Mouse (Mus musculus) adrenal gland, adult 2 months (tissue): ENCODE measurements around the gene Nox4. TPM values are rescaled to one million over a fixed set of nuclear protein-coding genes. Genes with fewer than 3 reads are reported as not detected.

ENCODE experiments used
- DNase-seq: peaks from one replicate; pipeline ENCODE4 v3.0.0; 2021
- long read RNA-seq: library from polyadenylated mRNA; stranded (forward); transcript quantifications from one replicate; pipeline ENCODE4 v2.0.0, GENCODE M21; 2021
- polyA plus RNA-seq: library from polyadenylated mRNA; depleted of rRNA; stranded (reverse); fragments of >200 nt; gene quantifications from 2 replicates; pipeline ENCODE4 v1.2.3, GENCODE M21; 2012; rRNA removed
- total RNA-seq, 2 experiments: library from RNA; stranded (reverse); gene quantifications; 2 replicates each; pipeline ENCODE4 v1.2.3; 2021

Nox4 gene
- total RNA-seq, result 1 to 10 TPM in 1 of 2 experiments, under 1 TPM in 1; 0.86 to 2.2 TPM
- 3.8 and 5.5 TPM in 2 replicates for polyA plus RNA-seq
- long read RNA-seq, partial matches to known transcripts, result 1 of 1 reads
- long read RNA-seq, other reads (novel, unspliced or antisense), result 0 of 1 reads

DNA sequence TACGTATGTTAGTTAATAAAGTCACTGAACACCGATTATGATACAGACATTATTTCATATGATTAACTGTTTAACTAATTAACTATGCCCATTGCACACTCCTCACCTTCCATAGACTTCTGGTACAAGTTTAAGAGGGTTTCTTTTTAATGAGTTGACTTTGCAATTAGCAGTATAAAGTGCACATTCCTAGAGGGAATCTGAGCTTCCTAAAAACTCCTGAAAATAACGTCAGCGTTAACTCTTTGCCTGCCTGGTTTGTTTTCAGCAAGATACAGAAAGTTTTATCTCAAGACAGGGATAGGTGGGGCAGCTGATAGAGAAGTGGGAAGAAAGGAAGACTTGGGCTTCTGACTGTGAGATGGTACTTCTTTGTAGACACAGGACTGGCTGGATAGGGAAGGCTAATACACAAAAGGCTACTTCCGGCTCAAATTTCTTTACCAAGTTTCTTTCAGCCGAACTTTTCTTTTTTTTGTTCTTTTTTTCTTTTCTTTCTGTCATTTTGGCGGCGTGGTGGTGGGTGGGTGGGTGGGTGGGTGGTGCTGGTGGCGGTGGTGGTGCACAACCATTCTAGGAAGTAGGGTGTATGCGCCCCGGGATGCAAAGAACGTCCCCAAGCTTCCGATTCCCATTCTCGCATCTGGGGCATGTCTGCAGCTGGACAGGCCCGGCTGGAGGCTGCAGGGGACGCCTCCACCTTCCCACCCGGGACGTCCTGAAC is at the start of gene Nox4:
Gene Nox4, plus strand, starts transcription at position 241 of the 724 bp plus-strand sequence.
- DNase-seq, result no peak

DNA sequence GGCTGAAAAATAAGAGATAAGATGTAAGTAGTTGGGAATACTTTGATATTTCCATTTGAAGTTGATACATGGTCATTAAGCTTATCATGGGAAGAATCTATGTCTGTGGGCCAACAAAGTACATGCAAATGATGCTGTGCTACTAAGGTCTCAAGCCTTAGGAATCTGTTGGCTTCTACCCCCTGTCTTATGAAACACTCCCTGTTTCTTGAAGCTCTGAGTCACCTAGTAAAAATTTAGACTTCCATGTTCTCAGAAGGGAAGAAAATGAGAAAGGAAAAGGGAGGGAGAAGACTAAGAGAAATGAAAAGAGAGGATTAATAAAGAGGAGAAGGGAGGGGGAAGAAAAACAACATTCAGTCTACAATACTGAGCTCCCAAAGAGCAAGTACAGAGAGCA is 41.1 kb upstream of the Nox4 start:
- no peak for DNase-seq

DNA sequence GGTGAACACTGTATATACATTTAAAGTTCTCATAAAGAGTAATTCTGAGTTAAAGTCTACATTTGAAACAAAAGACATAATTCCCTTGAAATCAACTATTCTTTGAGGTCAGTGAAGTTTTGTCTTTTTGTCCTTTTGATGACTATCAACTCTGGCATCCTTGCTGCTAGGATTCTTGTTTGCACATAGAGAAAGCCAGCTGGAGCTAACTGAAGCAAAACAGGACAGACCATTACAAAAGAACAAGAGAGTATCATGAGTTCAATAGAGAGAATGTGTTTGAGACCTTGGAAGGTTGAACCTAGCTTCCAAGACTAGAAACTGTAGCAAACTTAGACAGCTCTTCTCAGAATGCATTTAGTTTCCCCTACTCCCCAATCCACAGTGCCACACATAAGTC is 24.2 kb upstream of the Nox4 start:
- no peak for DNase-seq

DNA sequence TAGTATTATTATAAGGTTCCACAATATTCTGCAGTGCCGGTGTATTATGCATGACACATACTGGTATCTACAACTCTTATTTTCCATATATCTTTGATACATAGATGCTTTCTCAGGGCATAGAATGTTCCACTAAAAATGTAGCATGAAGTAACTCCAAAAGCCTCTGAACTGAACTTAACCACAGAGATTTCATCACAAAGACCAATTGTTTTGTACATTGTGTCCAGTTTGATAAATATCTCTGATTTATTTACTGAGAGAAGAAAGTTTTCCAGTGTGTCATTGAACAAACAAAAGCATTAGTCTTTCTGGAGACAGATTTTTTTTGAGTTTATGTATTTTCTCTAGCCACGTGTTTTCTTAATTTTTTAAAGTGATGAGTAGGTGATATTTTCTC is 23.1 kb upstream of the Nox4 start:
- DNase-seq, result no peak

DNA sequence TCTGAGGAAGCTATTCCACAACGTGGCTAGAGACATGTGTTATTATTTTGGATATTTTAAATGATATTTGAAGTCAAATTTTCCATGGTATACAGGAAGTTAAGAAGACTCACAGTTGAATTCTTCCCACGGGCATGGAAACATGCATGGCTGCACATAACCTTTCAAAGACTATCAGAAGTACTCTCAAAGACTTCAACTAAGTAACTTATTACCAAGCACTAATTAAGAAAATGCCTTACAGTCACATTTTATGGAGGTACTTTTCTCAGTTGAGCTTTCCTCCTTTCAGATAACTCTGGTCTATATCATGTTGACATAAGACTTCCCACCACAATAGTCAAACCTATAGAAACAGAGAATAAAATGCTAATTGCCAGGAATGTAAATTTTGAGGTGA is 20.3 kb upstream of the Nox4 start:
- DNase-seq, result no peak

DNA sequence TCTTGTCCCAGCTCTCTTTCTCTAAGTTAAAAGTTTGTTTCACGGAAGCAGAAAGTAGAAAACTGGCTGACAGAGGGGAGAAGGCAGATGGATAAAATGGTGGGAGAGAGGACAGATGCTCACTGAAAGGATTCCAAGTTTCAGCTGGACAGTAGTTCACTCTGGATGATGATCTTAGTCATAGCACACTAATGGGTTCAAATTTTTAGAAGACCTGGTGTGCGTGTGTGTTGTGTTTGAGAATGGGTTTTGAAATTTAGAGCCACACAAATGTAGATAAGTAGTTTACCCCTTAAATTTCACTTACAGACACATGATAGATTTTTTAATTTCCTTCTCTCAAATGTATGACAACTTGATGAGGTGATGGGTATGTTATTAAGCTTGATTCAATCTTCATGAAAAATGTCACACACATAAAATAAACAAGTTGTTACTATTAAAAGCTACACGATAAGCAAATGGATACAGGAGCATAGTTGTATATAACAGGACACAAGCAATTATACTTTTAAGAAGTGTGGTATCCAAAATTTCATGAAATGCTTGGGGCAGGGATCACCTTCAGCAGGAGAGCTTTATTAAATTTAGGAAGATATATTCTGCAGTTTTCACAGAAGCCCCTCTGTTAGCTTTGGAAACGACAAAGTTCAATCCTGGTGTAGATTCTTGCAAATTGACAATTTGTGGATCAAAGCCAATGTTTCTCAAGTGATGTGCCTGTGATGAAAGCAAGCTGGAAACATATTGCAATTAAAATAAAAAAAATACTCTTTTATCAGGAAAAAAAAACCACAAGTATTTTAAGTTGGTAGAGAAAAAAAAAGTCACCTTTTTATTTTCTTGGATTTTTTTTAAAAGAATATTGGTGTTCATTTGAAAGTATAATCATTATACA is 18.6 kb upstream of the Nox4 start:
- DNase-seq, result no peak

DNA sequence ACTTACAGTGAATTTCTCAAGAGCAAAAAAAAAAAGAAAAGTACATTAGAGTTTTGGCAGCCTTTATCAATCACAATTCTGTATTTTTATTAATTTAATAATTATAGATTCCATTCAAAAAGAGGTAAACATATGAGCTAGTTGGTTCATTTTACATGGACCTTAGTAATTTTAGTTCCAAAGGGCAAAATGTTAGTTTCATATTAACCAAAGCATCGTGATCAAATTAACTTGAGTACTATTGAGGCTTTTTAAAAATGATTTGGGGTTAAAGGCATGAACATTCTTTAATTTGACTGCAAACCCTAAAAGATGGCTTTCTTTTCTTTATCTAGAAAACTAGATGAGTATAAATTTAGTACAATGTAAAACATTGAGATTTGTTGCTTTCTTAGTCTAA is 16.4 kb upstream of the Nox4 start:
- no peak for DNase-seq

DNA sequence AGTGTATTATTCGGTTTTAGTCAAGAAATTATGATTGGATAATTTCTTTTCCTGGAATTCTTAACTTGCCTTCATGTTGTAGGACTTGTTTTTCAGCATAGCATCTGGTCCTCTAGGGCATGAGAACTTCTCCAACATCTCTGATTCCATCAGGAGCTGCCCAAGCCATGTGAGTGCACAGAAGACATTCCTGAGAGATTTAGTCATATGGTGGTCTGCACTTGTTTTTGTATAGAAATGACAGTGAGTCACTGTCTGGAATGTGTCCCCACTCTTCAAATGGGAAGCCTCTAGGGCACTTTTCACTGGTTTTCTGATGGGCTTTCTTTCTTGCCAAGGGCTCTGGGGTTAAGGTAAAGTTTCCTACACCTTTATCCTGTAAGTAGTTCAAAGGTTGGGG is 4.8 kb upstream of the Nox4 start:
- no peak for DNase-seq

DNA sequence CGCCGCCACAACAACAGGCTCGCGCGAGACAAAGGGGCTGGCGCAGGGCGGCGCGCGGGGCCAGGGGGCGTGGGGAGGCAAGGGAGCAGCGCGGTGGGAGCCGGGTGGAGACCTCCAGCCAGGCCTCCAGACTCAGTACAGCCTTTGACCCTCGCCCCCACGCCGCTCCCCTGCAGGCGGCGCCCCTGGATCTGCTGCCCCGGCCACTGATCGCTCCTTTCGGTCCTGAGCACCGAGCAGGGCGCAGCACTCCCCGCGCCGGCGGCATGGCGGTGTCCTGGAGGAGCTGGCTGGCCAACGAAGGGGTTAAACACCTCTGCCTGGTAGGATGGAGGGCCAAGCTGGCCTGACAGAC is 661 bp downstream of the Nox4 start:
- DNase-seq, result peak; percentile 19

DNA sequence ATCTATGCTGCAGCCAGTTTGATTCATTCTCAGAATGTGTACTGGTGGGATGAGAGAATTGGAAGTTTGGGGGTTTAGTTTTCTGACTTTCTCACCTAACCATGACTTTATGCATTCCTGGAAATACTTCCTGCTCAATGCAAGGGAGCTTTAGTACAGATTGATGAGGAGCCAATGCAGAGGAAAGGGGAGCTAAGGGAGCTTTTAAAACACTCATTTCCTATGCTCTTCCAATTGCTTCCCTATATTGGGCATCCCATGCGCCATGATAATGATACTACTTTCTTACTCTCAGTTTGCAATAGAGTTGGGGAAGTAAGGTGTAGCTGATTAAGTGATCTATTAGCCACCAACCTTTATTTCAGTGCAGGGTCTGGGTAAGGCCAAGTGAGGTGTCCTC is 1.0 kb downstream of the Nox4 start:
- no peak for DNase-seq

DNA sequence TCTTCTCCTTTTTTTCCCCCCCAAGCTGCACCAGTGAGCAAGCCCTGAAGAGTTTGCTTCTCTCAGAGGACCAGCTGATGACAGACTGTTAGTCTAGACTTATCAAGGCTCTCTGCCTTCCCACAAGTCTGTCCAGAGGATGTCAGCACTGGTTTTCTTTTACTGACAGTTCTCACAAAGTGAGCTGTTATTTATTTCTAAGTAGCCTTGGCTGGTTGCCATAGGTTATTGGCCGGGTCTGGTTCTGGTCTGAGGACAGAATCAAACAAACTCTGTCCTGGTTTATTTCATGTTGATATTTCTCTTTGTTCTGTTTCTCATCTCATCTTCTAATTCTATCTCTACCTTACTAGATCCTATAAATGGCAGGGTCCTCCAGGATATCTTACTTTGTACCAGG is 2.0 kb downstream of the Nox4 start:
- peak; percentile 5 for DNase-seq

DNA sequence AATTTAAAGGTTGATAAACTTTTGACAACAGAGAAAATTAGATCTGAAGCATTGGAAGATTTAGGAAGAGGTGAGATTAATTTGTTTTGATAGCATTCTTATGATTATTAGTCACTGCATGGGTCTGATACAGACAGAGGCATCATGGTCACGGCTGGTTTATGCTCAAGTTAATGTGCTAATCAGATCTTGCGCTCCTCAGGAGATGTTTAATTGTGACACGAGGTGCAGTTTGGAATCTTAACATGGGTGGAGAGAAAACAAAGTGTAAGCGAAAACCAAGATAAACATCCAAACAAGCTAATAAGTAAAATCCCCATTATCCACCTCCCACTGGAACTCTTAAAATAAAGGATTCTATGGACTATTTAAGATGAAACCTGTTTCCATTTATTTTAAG is 6.2 kb downstream of the Nox4 start:
- no peak for DNase-seq

DNA sequence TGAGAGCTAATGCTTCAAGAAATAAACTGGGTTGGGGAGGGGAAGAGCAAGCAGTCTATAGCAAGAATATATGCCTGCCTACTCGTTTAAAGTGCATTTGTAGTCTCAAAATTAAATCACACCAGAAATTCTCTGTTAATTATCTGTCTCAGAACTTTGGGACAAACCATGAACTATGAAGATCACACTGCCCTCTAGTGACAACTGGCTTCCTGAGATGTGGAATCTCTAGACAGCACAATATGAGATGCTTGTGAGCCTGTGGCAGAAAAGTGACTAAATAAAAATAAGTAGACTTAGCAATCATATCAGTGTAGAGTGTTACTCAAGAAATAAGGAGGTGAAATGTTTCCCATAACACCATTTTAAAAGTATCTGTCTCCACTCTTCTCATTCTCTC is 31.3 kb downstream of the Nox4 start:
- peak; percentile 3 for DNase-seq

DNA sequence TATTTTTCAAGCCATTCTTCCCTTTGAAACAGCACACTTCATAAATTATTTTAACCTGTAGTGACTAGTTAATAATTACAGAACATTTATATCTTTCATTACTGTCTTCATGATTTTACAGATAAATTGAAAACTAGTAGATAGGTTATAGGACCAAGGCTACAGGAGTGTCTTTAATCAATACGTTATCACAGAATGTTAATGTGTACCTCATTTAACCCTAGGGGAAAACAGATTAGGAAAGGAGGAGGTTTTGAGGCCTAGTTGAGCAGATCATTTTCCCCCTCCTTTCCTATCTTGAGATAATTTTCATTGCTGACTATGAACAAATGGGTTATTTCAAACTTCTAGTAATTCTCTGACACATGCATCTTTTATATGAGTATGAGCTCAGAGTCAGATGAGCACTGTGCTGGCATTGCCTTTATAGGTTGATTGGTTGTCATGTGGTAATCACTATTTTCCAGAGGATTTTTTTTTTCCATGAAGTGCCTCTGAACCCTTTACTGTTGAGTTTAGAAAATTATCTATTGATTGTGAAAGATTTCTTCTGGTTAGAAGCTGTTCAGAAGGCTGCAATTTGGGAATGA is 57.9 kb downstream of the Nox4 start:
- no peak for DNase-seq

DNA sequence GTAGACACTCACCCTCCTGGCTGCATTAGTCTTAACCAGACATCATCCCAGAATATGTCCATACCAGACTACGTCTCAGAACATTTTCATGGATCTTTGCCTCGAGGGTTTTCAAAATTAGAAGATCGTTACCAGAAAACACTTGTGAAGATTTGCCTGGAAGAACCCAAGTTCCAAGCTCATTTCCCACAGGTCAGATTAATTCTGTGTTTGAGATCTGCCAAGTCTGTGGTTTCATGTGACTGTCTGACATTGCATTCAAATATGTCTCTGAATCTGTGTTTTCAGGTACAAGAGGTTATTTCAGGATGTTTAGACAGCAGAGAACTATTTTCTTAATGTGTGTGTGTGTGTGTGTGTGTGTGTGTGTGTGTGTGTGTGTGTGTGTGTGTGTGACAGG is 75.7 kb downstream of the Nox4 start:
- DNase-seq, result no peak

DNA sequence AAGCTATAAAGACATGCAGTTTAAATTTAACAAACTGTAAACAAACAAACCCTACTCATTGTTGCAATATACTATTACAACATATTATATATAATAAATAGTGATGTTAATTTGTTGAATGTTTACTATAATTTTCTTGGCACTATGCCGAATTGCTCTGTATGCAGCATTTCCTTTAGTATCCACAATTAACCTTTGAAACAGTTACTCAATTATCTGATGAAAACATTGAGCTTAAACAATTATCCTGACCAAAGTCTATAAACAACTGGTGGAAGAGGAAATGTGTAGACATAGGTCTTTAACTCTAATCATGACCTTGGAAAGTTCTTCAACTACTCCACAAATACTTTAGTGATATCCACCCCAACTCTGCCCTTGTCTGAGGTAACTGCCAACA is 76.2 kb downstream of the Nox4 start:
- DNase-seq, result no peak

DNA sequence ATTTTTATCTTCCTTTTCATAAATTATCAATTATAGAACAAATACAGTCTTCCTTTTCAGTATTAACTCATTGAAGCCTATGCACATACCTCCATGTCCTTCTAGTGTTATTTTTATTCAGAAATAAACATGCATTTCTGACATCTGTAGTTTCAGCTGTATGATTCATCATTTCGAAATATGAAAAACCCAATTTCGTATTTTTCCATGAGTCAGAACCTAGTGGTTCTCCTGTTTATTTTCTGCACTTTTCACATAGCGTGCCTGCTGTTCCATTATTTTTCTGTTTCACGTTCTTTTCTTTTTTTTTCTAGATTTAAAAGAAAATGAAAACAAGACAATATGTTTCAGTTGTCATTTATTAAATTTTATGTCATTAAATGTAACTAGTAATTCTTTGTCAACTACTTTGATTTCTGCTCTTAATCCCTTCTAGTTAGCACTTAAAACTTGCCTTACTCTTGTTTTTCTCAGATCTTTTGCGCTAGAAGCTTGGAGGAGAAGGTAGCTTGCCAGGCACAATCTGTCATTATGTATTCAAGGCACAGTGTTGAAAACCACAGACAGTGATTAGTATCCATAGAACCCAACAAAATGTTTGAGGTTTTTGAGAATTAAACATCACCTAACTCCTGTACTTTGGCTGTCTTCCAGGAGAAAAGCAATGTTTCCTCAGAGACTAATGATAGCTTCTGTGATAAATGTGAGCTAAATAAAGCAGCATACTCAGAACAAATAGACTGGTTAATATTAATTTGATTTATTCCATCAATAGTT is 85.1 kb downstream of the Nox4 start:
- no peak for DNase-seq

DNA sequence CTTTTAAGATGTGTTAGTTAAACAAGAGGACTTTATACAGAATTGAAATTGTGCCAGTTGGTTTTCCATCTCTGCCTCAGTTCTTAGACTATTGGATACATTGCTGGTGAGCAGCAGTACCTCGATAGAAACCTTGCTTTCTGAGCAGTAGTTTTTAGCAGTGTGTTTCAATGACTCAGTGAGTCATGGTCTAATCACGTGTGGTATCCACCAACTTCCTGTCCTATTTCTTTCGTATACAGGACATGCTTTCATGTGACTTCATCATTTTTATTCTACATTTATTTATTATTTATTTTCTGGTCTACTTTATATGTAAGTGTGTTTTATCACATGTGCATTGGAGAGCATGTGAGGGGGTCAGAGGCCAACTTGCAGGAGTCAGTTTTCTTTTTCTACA is 99.7 kb downstream of the Nox4 start:
- no peak for DNase-seq

DNA sequence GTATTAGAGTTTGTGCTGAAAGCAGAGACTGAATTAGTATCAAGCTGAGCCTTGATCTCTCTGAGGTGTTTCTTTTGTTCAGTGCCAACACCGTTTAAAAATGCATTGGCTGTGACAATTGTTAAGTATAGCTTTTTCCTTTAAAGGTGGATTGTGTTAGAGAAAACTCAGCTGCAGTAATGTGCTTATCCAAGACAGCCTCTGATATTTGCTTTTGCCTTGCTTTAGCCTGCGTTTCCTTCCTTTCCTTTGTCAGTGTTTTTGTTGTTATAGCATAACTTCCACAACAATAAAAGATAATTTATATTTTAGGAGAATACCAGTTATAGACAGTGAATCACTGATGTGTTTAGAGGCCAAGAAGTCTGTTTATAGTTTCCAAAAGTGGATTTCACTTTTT is 106.9 kb downstream of the Nox4 start:
- no peak for DNase-seq

DNA sequence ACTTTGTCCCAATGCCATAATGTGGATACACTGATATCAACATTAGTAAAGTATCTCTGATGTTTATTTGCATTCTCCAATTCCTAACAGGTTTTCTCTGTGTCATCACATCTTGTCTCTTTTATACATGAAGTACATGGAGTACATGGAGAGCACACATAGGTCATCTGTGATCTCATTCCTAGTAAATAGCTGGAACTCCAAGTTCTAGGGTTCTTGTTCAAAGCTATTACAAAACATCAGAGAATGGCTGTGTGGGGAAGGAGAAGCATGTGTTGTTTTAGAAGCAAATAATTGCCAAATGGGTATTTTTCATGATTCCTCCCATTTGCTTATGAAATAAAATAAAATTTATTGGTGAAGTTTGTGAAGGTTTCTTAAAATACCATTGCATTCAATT is 121.9 kb downstream of the Nox4 start:
- DNase-seq, result no peak

DNA sequence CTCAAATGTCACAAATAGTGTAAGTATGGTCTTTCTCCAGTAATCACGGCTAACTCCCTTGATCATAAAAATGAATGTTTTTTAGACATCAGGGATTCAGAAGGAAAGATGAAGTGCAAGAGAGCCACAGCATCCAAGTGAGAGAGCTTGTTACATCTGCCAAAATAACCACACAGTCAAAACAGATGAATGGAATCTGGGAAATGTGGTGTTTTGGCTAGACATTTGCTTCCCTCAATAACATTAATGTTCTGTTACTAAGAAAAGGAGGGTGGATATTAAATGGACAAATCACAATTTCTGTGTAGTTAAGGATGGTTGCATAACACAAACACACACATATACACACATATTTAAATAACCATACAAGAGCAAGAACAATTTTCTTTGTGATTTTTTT is 123.2 kb downstream of the Nox4 start:
- no peak for DNase-seq

DNA sequence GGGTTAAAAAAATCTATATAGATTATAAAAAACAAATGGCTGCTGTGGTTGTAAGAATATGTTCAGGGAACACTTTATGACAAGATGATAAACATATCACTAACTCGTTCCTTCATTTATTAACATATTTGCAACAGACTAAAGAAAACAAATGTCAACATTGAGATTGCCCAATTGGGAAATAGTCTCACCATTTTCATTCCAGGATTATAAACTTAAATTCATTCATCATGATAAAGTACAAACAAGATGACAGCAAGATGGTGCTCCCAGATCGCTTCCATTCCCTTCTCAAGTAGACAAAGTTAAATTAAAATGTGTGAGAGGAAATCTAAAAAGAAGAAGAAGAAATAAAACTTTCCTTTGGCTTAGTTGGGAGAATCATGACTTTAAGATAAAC is 124.9 kb downstream of the Nox4 start:
- no peak for DNase-seq
